Mouse (Mus musculus): ENCODE measurements around the gene Ccdc148.

Gene Ccdc148

DNA sequence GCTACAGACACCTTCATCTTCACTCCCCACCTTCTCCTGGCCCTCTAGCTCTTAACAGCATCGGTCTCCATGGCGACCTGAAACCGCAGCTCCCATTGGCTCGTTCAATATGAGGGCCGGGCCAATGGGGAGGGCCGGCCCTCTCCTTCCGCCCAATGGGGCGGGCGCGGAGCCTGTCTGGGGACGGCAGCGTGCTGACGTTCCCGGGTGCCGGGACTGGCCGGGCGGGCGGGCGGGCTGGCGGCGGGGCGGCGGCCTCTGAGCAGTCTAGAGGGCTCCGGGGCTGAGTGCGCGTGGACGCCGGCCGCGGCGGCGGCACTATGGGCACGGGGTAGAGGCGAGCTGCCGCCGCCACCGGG, at the start of gene Ccdc148, which contains the start of gene Pkp4:
Ccdc148 (minus strand) TSS at position 79 of the 359 bp plus-strand sequence.
Pkp4 (plus strand) TSS at position 246 of the 359 bp plus-strand sequence.
- peak; percentile 58 for DNase-seq (ENCODE audit: low read depth, low spot score)

- DNase-seq (ENCODE audit: low read depth, low spot score): no peak
These were observed 47.8 kb upstream of the Ccdc148 start for GRCm38 (mm10) chr2:59208276-59208675.

GRCm38 (mm10) chr2:59207725-59208124, 47.2 kb upstream of the Ccdc148 start:
- no peak for DNase-seq (ENCODE audit: low read depth, low spot score)

DNA sequence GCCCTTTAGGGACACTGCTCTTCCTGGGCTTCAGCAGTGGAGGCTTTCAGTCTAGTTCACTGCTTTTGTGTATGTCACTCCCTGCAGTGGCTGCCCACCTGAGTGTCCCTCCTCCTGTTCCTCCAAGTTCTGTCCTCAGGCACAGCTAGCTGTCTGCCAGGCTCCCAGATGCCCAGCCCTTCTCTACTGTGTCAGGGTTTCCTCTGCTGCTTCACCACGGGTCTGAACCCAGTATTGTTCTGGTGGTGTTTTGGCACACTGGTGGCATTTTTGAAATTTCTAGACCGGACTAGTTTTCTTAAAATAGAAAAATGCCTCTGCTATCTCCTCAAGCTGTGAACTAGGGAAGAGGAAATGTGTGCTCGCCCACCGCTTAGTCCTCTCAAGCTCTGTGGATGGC, 46.8 kb upstream of the Ccdc148 start:
- no peak for DNase-seq (ENCODE audit: low read depth, low spot score)

GRCm38 (mm10) chr2:59206190-59206589, 45.7 kb upstream of the Ccdc148 start:
- no peak for DNase-seq (ENCODE audit: low read depth, low spot score)

GRCm38 (mm10) chr2:59205092-59205491, 44.6 kb upstream of the Ccdc148 start:
- no peak for DNase-seq (ENCODE audit: low read depth, low spot score)

- DNase-seq (ENCODE audit: low read depth, low spot score): no peak
These were observed 43.3 kb upstream of the Ccdc148 start for GRCm38 (mm10) chr2:59203627-59204425.

- DNase-seq (ENCODE audit: low read depth, low spot score): no peak
These were observed 42.4 kb upstream of the Ccdc148 start for GRCm38 (mm10) chr2:59202930-59203329.

DNA sequence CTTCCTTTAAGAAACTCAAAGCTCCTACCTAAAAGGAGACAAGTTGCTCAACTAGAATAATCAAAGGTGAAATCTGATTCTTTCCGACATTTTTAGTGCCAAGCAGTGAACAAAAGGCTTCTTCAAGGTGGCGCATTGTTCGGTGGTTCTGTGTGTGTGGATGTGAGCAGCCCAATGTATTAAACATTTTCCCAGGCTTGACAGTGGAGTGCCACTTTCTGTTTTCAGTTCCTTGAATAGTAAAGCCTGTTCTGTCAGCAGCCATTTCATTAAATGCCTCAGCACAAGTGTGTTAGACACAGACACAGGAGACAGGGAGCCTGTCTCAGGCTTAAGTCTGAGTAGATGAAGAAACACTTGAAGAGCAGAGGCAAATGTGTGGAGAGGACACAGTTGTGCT, 40.0 kb upstream of the Ccdc148 start:
- DNase-seq (ENCODE audit: low read depth, low spot score): no peak

DNA sequence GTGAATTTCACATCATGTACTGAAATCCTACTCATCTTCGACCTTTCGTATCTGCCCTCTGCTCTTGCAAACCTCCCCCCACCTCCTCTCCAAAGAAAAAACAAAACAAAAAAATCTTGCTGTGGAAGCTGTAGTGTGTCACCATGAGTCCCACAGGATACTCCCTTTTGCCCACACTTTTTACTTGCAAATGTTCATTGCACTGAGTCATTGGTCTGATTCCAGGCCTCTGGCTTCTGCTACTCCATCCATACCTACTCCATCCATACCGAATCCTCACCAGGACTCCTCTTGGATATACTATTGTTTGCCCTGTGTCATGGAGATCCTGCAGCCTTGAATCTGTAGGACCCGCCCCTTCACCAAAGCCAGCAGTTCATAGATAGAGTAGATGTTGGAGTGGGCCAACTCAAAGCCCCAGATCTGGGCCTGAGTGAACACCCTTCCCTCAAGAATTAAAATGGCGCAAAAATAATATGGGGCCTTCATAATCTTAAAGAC, 39.0 kb upstream of the Ccdc148 start:
- no peak for DNase-seq (ENCODE audit: low read depth, low spot score)

- no peak for DNase-seq (ENCODE audit: low read depth, low spot score)
These were observed 36.7 kb upstream of the Ccdc148 start for GRCm38 (mm10) chr2:59197156-59197555.

GRCm38 (mm10) chr2:59193117-59193516, 32.6 kb upstream of the Ccdc148 start:
- no peak for DNase-seq (ENCODE audit: low read depth, low spot score)

DNA sequence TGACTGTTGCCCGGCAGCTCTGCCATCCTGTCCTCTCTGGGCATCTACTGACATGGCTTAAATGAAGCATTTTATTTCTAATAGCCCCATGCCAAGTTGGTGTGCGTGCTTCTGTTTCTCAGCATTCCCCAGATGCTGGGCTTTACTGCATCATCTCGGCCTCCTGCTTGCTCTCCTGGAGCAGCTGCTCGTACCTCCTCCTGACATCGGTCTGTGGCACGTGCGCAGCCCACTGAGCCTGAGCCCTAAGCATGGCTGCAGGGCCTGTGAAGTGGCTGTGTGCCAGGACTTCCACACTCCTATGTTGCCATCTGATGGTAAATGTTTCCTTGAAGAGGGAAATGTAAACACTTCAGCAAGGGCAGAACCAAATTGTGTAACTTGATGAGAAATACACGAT, 31.0 kb upstream of the Ccdc148 start:
- no peak for DNase-seq (ENCODE audit: low read depth, low spot score)

GRCm38 (mm10) chr2:59190186-59190585, 29.7 kb upstream of the Ccdc148 start:
- no peak for DNase-seq (ENCODE audit: low read depth, low spot score)

- DNase-seq (ENCODE audit: low read depth, low spot score): no peak
These were observed 29.2 kb upstream of the Ccdc148 start for GRCm38 (mm10) chr2:59189661-59190185.

DNA sequence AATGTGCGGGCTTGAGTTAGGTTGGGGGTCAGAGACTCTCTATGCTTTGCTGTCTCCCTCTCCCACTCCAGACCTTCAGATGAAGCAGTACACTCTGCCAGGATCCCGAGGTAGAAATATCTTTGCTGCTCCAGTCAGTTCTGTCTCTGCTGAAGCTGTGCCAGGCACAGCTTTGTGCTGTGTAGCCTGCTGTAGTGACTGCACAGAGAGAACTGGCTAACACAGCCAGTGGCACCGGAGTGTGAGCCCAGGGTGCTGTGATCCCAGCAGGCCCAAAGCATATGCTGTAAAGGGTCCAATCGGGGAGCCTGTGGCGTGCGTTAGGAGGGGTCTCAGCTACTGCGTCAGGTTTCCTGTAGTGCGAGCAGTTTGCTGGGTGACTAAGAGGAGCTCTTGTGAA, 27.8 kb upstream of the Ccdc148 start:
- no peak for DNase-seq (ENCODE audit: low read depth, low spot score)

DNA sequence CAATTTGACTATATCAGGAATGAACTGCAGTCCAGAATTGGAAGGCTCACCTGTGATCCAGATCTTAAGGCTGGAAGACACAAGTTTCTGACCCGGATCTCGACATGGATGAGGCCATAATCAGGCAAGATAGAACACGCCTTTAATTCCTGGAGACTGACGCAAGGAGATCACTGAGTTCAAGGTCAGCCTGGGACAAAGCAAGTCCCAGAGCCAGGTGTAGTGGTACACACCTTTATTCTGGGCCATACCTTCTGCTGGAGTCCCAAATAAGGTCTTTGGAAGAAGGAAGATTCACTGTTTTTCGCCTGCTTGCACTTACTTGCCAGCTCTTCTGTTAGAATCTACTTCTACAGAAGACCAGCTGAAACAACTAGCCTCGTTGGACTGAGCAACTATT, 26.5 kb upstream of the Ccdc148 start:
- DNase-seq (ENCODE audit: low read depth, low spot score): no peak

DNA sequence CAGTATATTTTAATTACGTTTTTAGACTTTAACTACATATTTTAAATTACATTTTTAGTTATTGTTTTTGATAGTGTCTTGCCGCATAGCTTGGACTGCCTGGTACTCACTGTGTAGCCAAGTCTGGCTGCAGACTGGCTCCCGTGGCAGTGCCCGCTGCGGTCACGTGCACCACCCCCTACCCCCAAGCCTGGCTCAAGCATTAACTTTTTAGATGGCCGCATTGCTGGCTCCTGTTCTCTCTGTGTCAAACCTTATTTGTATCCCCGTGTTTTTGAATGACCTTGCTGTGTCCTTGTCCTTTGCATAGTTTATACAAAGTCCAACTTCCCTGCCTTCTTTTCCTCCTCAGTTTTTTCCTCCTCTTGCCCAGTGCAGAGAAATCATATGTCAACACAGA, 25.6 kb upstream of the Ccdc148 start:
- DNase-seq (ENCODE audit: low read depth, low spot score): no peak

DNA sequence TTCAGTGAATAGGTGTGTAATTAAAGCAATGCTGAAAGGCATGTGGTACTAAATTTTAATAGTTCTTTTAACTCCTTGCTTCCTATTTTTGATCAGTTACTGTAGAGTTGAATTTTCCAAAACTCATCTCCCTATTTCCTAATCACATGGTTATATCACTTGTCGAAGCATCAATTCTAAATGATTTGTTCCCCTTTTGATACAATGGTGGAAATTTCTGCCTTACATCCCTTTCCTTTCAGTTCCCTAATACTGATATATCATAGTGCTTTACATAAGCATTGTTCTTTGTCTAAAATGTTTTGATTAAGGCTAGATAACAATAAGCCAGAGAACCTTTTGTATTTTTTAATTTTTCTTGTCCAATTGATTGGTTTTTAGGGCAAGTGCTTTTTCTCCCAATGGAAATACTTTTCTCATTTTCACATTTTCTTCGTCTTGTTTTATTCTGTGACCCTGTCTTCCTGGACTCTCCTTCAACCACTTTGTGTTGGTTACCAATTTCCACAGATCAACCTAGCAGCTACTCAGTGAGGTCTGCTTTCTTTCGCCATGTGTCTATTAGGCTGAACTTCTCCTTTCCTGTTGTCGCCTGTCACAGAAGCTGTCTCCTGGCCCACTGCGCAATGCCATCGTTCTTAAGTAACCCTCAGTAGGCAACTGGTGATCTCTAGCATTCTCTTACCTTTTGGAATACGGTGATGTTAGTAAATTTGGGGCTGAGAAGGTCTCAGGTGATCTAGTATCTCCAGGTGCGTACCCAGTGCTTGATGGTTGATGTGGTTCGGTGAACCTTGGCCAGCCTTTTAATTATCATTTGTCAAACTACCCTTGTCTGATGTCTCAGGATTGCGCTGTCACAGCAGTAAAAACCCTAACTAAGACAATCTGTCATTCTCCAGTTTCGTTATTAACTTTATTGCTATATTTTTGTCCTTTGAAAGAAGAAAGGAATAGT, 23.9 kb upstream of the Ccdc148 start:
- DNase-seq (ENCODE audit: low read depth, low spot score): no peak

- no peak for DNase-seq (ENCODE audit: low read depth, low spot score)
These were observed 23.1 kb upstream of the Ccdc148 start for GRCm38 (mm10) chr2:59183541-59183940.

GRCm38 (mm10) chr2:59181321-59182113, 21.0 kb upstream of the Ccdc148 start:
- DNase-seq (ENCODE audit: low read depth, low spot score): no peak
